Mouse (Mus musculus) stomach, embryonic 15.5 days (tissue): ENCODE data around the gene Ormdl3. TPM values are rescaled to one million over a fixed set of nuclear protein-coding genes. Genes with fewer than 3 reads are reported as not detected.

ENCODE experiments used
- ATAC-seq: fragments of 200-750 bp; cut with Nextera tagmentation; 2 replicates; pipeline ENCODE4 v1.8.0; 2017; ENCODE audit warnings: low read depth, moderate number of reproducible peaks, moderate TSS enrichment; ENCODE audit not compliant: insufficient read depth, low FRiP score
- H3K27ac ChIP-seq: fragments of 300-500 bp; sonication (generic); 2 replicates; pipeline ENCODE4 v1.5.1; 2015; ENCODE audit warnings: mild to moderate bottlenecking, inconsistent platforms
- H3K27me3 ChIP-seq: fragments of 300-500 bp; sonication (generic); replicated peaks from 2 replicates; pipeline ENCODE4 v1.6.1; 2015; ENCODE audit warnings: inconsistent platforms
- H3K36me3 ChIP-seq: fragments of 300-500 bp; sonication (generic); 2 replicates; pipeline ENCODE4 v1.6.1; 2015; ENCODE audit warnings: inconsistent platforms
- H3K4me1 ChIP-seq: fragments of 300-500 bp; sonication (generic); 2 replicates; pipeline ENCODE4 v1.6.1; 2015; ENCODE audit warnings: inconsistent platforms
- H3K4me2 ChIP-seq: fragments of 300-500 bp; sonication (generic); 2 replicates; pipeline ENCODE4 v1.6.1; 2015; ENCODE audit warnings: mild to moderate bottlenecking, inconsistent platforms
- H3K4me3 ChIP-seq: fragments of 300-500 bp; sonication (generic); replicated peaks from 2 replicates; pipeline ENCODE4 v1.5.1; 2015; ENCODE audit warnings: inconsistent platforms
- H3K9ac ChIP-seq: fragments of 300-500 bp; sonication (generic); 2 replicates; pipeline ENCODE4 v1.6.1; 2015; ENCODE audit warnings: inconsistent platforms
- H3K9me3 ChIP-seq: fragments of 300-500 bp; sonication (generic); 2 replicates; pipeline ENCODE4 v1.6.1; 2016; ENCODE audit warnings: inconsistent platforms
- WGBS: fragments of 180-500 bp; shearing (Covaris S2); methylation state at CpG from one replicate; pipeline ENCODE4 v1.1.7; 2015; 5-methylcytosine and 5-hydroxymethylcytosine counted together
- polyA plus RNA-seq: library from polyadenylated mRNA; unstranded; fragments of >200 nt; fragmentation: Nextera tagmentation; extraction: Ambion mirVana; gene quantifications from 2 replicates; pipeline ENCODE4 v1.2.1, GENCODE M21; 2015

The Ormdl3 gene
- polyA plus RNA-seq, 1 experiment from 2014 or later, result 61.8 TPM

DNA sequence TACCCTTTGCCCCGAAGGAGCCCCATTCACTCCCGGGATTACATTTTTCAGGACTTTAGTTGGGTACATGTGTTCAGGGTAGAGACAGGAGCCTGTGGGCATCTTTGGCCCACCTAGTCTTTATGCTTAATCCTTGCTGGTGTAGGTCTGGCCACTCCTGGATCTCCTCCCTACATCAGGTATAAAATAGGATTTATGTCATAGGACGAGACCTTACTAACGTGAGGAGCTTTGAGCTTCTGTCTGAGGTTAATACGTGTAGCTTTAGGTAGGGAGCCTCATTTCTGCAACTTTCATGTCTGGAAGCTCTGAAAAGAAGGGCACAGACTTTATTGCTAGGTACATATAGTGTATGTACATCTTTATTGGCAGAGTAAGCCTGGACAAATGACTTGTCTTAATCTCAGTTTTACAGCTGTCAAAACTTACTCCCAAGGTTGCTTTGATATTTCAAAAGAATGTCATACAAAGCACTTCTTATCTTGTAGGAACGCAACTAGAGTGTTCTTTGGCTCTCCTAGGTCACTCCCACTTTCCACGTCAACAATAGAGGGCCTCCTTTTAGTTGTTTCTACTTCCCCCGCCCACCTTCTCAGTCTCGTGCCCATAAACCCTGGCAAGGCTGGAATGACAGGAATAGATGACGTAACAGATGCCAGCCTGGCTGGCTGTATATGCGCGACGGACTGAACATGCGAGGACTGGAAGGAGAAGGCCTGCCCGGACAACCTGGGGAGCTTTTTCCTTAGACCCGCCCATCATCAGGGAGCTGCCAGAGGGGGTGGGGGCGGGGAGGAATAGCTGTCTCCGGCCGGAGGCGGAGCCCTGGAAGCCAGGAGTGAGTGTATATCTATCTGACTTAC lies 747 bp upstream of the Ormdl3 start:
- H3K9me3 ChIP-seq, result no peaks in the 10 kb centered on the region
- H3K4me1 ChIP-seq, result peaks cover 40% of the 10 kb centered on the region
- H3K27ac ChIP-seq, result peak overlapping the region; percentile 93
- peak overlapping the region; percentile 91 for H3K4me2 ChIP-seq
- H3K4me3 ChIP-seq, result peak overlapping the region; percentile 80
- 5% methylated on average over 20 of the region's 20 CpGs for WGBS
- peak; percentile 73 for ATAC-seq
- no peaks in the 10 kb centered on the region for H3K27me3 ChIP-seq
- 0 out of 2 replicates have a peak overlapping the region, but pooled peaks have one; percentile 18 for H3K9ac ChIP-seq
- H3K36me3 ChIP-seq, result peaks cover 6% of the 10 kb centered on the region

DNA sequence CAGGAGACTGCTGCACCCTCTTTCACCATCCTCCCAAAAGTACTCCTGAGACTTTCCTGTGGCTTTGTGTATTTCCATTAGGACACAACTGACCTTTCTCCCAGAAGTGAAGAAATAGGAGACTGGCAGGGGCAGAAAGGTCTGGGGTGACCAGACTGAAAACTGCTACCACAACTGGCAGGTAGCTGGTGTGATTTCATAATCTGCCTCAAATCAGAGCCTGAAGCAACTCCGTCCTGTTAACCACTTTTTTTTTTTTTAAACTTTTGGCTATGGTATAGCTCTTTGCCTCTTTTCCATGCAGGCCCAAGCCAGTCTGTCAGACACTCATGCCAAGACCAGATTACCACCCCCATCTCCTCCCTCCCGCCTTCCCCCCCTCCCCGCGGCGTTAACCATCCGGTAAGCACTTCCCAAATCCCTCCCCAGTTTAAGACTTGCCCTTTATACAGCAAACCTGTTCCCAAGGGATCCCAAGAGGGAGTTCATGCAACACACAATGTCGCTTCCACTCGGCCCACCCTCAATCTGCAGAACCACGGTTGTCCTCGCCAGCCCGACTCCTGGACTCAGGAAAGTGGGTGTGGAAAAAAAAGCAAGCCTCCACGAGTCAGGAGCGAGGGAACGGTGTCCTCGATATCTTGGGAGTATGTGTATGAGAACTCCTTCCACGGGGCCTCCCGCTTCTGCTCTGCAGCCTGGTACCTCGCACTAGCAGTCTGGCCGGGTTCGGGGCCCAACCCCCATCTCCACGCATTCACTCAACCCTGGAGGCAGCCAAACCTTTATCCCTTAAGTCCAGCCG lies 879 bp downstream of the Ormdl3 start:
- H3K4me3 ChIP-seq, result peak overlapping the region; percentile 80
- peak overlapping the region; percentile 67 for H3K9ac ChIP-seq
- no peaks in the 10 kb centered on the region for H3K9me3 ChIP-seq
- H3K27ac ChIP-seq, result peak overlapping the region; percentile 72
- peak; percentile 1; the same call in 1 of the 2 replicates for ATAC-seq
- H3K4me1 ChIP-seq, result peaks cover 40% of the 10 kb centered on the region
- WGBS, result 2% methylated on average over 22 of the region's 22 CpGs
- H3K36me3 ChIP-seq, result peaks cover 17% of the 10 kb centered on the region
- H3K4me2 ChIP-seq, result peak overlapping the region; percentile 91
- H3K27me3 ChIP-seq, result no peaks in the 10 kb centered on the region

DNA sequence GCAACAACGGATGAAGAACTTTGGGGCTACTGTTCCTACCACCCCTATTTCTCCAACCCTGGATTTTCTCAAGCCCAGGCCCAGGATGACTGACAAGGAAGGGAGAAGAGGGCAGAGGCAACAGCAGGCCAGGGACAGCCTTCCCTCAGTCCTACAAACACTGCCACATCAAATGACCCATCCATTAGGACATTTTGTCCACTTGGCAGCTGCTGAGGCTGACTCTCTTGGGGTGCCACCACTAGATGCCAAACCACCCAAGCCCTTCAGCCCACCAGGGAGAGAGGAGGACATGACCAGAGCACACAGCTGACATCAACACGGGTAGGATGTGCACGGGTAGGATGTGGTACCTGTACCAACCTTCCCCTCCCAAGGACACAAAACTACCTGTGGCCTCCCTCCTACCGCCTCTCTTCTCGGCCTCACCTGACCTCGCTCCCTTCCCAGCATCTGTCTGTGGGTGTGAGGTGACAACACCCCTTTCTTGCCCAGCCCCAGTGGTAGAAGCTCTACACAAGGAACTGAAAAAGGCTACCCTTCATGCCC lies 2.5 kb downstream of the Ormdl3 start:
- peaks cover 17% of the 10 kb centered on the region for H3K36me3 ChIP-seq
- peaks cover 36% of the 10 kb centered on the region for H3K4me1 ChIP-seq

DNA sequence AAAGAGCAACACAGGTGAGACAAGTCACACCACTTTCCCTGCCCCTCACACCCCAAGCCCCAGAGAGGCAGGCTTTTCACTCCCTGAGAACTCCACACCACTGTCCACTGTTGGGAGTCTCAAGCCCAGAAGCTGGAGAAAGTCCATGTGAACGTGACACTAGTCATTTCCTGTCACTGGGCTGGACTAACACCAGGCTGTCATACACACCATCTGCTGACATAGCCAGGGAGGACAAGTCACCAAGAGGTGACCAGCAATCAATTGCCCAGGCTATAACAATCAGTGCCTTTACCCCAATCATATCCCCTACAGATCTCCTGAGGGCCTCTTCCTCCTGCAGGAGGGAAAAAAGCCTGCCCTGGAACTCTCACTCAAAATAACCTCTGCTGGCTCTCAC lies 3.0 kb downstream of the Ormdl3 start:
- Histone ChIP-seq H3K27me3 (no peaks in the 10 kb centered on the region), H3K9ac (no peak overlapping the region), H3K4me2 (no peak overlapping the region), H3K36me3 (peaks cover 17% of the 10 kb centered on the region), H3K9me3 (no peaks in the 10 kb centered on the region), H3K27ac (no peak overlapping the region), H3K4me1 (peaks cover 36% of the 10 kb centered on the region), H3K4me3 (no peak overlapping the region)
- WGBS, result 43% methylated on average over 1 of the region's 1 CpGs
- ATAC-seq, result no peak

More for the DNA sequence above, 2.5 kb downstream of the Ormdl3 start:
- no peaks in the 10 kb centered on the region for H3K27me3 ChIP-seq
- H3K9ac ChIP-seq, result no peak overlapping the region
- H3K9me3 ChIP-seq, result no peaks in the 10 kb centered on the region
- H3K27ac ChIP-seq, result no peak overlapping the region
- 87% methylated on average over 6 of the region's 6 CpGs for WGBS
- peak overlapping the region; percentile 10; the same call in 1 of the 2 replicates for H3K4me2 ChIP-seq
- no peak overlapping the region for H3K4me3 ChIP-seq
- ATAC-seq, result no peak

DNA sequence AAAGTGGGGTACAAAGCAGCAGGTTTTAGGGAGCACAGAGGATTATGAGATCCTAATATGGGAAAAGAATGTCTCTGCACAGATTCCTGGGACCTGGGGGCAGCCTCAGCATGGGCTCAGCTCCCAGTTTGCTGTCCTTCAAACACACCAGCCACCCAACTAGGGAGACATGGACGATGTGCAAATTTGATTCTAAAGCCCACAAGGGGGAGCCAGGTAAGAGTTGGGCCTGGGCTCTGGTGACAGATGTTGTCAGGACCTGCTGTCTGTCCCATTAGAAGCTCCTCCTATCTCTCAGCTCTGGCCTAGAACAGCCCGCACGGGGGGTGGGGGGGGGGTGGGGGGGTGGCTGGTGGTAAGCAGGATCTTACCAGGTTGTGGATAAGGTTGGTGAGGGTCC lies 3.6 kb downstream of the Ormdl3 start:
- WGBS, result 23% methylated on average over 3 of the region's 3 CpGs
- Histone ChIP-seq H3K9ac (no peak overlapping the region), H3K9me3 (no peaks in the 10 kb centered on the region), H3K4me2 (no peak overlapping the region), H3K4me1 (peaks cover 31% of the 10 kb centered on the region), H3K36me3 (peaks cover 17% of the 10 kb centered on the region), H3K27ac (no peak overlapping the region), H3K4me3 (no peak overlapping the region), H3K27me3 (no peaks in the 10 kb centered on the region)
- no peak for ATAC-seq

DNA sequence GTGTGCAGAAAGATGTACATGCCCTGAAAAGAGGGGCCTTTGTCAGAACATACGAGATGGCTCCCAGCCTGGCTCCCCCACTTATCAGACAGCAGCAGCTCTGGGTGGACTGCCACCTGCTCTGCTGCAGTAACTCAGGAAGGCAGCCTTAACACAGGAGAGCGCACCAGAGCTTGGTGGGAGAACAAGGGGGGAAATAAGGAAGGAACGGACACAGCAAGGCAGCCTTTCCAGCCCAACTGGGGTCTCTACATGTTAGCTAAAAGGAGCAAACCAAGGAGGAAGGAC lies 4.0 kb downstream of the Ormdl3 start:
- peak; percentile 41; the same call in 1 of the 2 replicates for ATAC-seq
- peaks cover 28% of the 10 kb centered on the region for H3K4me1 ChIP-seq
- H3K9ac ChIP-seq, result no peak overlapping the region
- no peak overlapping the region for H3K4me2 ChIP-seq
- peaks cover 17% of the 10 kb centered on the region for H3K36me3 ChIP-seq
- H3K27ac ChIP-seq, result no peak overlapping the region
- H3K9me3 ChIP-seq, result no peaks in the 10 kb centered on the region
- 79% methylated on average over 3 of the region's 3 CpGs for WGBS
- no peak overlapping the region for H3K4me3 ChIP-seq
- no peaks in the 10 kb centered on the region for H3K27me3 ChIP-seq

DNA sequence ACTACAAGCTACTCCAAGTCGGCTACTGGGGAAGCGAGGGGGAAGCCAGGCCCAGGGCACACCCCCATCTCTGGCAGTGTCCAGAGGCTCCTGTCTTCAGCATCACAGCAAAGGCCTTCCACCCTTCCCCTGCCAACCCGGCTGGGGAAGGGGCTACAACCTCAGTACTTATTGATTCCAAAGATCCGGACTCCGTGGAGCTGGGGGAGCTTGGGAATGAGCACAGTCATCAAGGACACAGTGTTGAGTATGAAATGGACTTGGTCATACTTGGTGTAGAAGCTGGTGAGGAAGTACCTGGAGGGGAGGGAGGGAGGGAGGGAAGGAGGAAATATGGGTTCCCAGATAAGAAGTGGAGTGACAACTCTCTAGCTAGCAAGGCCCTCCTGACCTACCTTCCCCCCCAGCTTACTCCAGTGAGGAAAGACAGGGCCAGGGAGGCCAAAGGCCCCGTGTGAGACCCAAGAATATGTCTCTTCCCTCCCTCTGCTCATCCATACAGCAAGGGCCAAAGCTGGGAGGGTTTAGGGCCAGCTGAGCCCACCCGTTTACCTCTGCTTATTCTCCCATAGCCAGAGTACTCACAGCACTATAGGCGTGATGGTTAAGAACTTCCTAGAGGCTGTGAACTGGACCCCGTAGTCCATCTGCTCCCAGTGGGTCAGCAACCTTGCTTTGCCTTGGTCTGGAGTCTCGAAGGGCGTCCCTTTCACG lies 4.5 kb downstream of the Ormdl3 start:
- Histone ChIP-seq H3K4me1 (peaks cover 24% of the 10 kb centered on the region), H3K36me3 (peaks cover 17% of the 10 kb centered on the region), H3K27me3 (no peaks in the 10 kb centered on the region), H3K9ac (no peak overlapping the region), H3K4me2 (no peak overlapping the region), H3K9me3 (no peaks in the 10 kb centered on the region), H3K4me3 (no peak overlapping the region), H3K27ac (no peak overlapping the region)
- WGBS, result 80% methylated on average over 12 of the region's 12 CpGs
- peak; percentile 48; the same call in 1 of the 2 replicates for ATAC-seq

DNA sequence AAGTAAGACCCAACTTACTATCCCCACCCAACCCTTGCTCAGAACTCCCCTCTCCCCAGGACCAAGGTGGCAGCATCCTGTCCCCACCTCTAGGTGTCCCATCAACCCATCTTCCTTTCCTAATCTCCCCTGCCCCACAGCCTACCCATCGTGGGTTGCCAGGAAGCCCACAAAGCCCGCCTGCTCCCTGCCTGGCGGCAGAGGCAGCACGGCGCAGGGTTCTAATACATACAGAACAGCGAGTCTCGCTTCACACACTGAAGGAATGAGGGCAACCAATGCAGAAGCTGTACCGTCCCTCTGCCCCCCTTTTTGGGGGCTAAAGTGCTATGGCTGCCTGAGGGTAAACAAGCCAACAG lies 5.2 kb downstream of the Ormdl3 start:
- Histone ChIP-seq H3K9ac (no peak overlapping the region), H3K36me3 (peaks cover 17% of the 10 kb centered on the region), H3K4me2 (no peak overlapping the region), H3K9me3 (no peaks in the 10 kb centered on the region), H3K27ac (no peak overlapping the region), H3K4me3 (no peak overlapping the region), H3K27me3 (no peaks in the 10 kb centered on the region), H3K4me1 (peaks cover 19% of the 10 kb centered on the region)
- 81% methylated on average over 8 of the region's 8 CpGs for WGBS
- no peak for ATAC-seq

DNA sequence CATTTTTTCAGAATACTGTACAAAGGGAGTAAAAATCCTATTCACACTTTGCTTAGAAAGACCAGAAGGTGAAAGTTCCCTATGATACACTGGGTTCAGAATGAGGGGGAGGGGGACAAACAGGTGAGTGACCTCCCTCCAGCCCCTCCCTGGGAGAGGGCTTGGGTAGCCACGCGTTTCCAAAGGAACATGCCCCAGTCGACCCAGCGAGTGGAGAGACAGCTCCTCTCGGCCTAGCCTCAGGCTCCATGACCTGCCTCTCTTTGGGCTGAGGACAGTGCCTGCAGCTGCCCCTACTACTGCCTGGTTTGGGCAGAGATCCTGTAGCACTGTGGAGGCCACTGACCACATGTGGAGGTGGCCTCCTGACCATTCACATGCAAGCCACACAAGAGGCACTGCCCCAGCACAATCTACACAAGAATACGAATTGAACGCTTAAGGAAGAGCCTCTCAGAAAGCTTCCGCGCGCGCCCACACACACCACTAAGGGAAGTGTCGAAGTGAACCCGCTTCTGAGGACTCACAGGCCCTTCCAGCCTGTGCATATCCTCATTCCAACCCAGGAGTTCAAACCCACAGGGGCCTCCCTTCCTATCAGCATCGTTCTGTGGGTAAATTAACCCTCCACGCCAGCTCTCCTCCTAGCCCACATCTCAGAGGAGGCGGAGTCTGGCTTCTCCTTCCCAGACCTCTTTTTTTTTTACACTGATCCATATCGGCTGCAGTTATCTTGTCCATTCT lies 5.7 kb downstream of the Ormdl3 start:
- H3K4me1 ChIP-seq, result peaks cover 19% of the 10 kb centered on the region
- H3K4me2 ChIP-seq, result no peak overlapping the region

DNA sequence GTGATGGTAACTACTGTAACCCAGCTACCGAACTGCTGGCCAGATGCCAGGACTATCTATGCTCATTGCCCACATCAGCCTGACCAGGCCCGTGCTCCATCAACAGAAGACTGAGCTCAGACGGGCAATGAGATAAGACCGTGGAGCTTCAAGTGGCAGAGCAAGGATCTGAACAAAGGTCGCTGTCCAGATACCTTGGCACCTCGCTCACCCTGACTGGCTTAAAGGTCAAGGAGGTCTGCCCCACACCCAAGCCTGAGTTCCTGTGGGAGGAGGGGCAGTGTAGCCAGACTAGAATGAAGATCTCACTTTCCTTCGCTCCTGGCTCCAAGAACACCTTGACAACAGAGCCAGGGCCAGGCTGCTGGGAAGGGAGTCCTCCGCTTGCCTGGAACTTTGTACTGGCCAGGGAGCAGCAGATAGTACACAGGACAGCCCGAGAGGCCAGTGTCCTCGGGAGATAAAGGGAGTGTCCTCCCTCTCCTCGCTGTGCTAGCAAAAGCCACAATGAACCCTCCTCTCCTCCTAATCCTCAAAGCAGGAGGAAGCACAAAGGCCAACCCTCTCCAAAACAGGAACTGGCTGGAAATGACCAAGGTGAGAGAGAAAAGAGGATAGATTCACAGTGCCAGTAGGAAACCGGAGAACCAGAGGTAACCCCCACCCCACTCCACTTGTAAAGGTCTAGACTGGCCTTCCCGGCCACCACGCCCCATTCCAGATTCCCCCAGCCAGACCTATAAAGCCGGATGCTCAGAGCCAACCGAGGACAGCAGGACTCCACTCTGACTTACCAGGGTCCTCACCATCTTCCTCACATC lies 6.7 kb downstream of the Ormdl3 start:
- no peak overlapping the region for H3K27ac ChIP-seq
- no peaks in the 10 kb centered on the region for H3K9me3 ChIP-seq
- no peak overlapping the region for H3K9ac ChIP-seq
- peak; percentile 69 for ATAC-seq
- no peak overlapping the region for H3K4me3 ChIP-seq
- H3K27me3 ChIP-seq, result no peaks in the 10 kb centered on the region
- H3K4me2 ChIP-seq, result no peak overlapping the region
- WGBS, result 58% methylated on average over 16 of the region's 16 CpGs
- H3K36me3 ChIP-seq, result peaks cover 17% of the 10 kb centered on the region
- peaks cover 9% of the 10 kb centered on the region for H3K4me1 ChIP-seq

More for the DNA sequence above, 5.7 kb downstream of the Ormdl3 start:
- Histone ChIP-seq H3K4me3 (no peak overlapping the region), H3K9me3 (no peaks in the 10 kb centered on the region), H3K27ac (no peak overlapping the region), H3K36me3 (peaks cover 17% of the 10 kb centered on the region), H3K9ac (no peak overlapping the region), H3K27me3 (no peaks in the 10 kb centered on the region)
- 65% methylated on average over 17 of the region's 17 CpGs for WGBS
- ATAC-seq, result 0 out of 2 replicates have a peak, but pooled peaks have one; percentile 5
